Mouse (Mus musculus): ENCODE measurements at regions not wholly inside any gene's neighbourhood (a gene's known extent, or its start where the extent isn't known, plus 50 kb on each side); places are given as distances from the start of the nearest gene placed in this dataset.

GRCm38 (mm10) chr11:112920131-112920530 lies 138.1 kb downstream of the Sox9 start:
- Histone ChIP-seq H3K27ac (ENCODE audit: insufficient read depth, low read depth, low read length) (no peak overlapping the region), H3K4me1 (ENCODE audit: control insufficient read depth, insufficient read depth, low read length) (no peaks in the 10 kb centered on the region), H3K4me3 (ENCODE audit: insufficient read depth, low read depth, low read length) (no peak overlapping the region)
- TF ChIP-seq CTCF (IDR thresholded peaks at IDR 0.05; ENCODE audit: insufficient read depth, low read depth, low read length) = no peak
- no peak for TF ChIP-seq POLR2A (IDR thresholded peaks at IDR 0.05; ENCODE audit: insufficient read depth, low read depth, low read length)
- WGBS = 89% methylated on average over 4 of the region's 4 CpGs

GRCm38 (mm10) chr11:112924577-112924976 lies 142.6 kb downstream of the Sox9 start:
- TF ChIP-seq CTCF (IDR thresholded peaks at IDR 0.05; ENCODE audit: insufficient read depth, low read depth, low read length) (no peak), POLR2A (IDR thresholded peaks at IDR 0.05; ENCODE audit: insufficient read depth, low read depth, low read length) (no peak)
- Histone ChIP-seq H3K27ac (ENCODE audit: insufficient read depth, low read depth, low read length) (no peak overlapping the region), H3K4me1 (ENCODE audit: control insufficient read depth, insufficient read depth, low read length) (0 out of 2 replicates have a peak, but pooled peaks cover 2% of the 10 kb centered on the region), H3K4me3 (ENCODE audit: insufficient read depth, low read depth, low read length) (no peak overlapping the region)
- WGBS = 76% methylated on average over 1 of the region's 1 CpGs

- TF ChIP-seq CTCF (IDR thresholded peaks at IDR 0.05; ENCODE audit: insufficient read depth, low read depth, low read length) (no peak), POLR2A (IDR thresholded peaks at IDR 0.05; ENCODE audit: insufficient read depth, low read depth, low read length) (no peak)
- Histone ChIP-seq H3K27ac (ENCODE audit: insufficient read depth, low read depth, low read length) (no peak overlapping the region), H3K4me3 (ENCODE audit: insufficient read depth, low read depth, low read length) (no peak overlapping the region), H3K4me1 (ENCODE audit: control insufficient read depth, insufficient read depth, low read length) (0 out of 2 replicates have a peak, but pooled peaks cover 2% of the 10 kb centered on the region)
- 66% methylated on average over 6 of the region's 6 CpGs for WGBS
Observed at GRCm38 (mm10) chr11:112925140-112925539, 143.1 kb downstream of the Sox9 start.

- Histone ChIP-seq H3K4me1 (ENCODE audit: control insufficient read depth, insufficient read depth, low read length) (0 out of 2 replicates have a peak, but pooled peaks cover 2% of the 10 kb centered on the region), H3K4me3 (ENCODE audit: insufficient read depth, low read depth, low read length) (no peak overlapping the region), H3K27ac (ENCODE audit: insufficient read depth, low read depth, low read length) (no peak overlapping the region)
- TF ChIP-seq CTCF (IDR thresholded peaks at IDR 0.05; ENCODE audit: insufficient read depth, low read depth, low read length) = no peak
- no peak for TF ChIP-seq POLR2A (IDR thresholded peaks at IDR 0.05; ENCODE audit: insufficient read depth, low read depth, low read length)
- WGBS = 44% methylated on average over 19 of the region's 19 CpGs
Observed at GRCm38 (mm10) chr11:112926330-112927025, 144.5 kb downstream of the Sox9 start.

- Histone ChIP-seq H3K27ac (ENCODE audit: insufficient read depth, low read depth, low read length) (no peak overlapping the region), H3K4me1 (ENCODE audit: control insufficient read depth, insufficient read depth, low read length) (0 out of 2 replicates have a peak, but pooled peaks cover 2% of the 10 kb centered on the region), H3K4me3 (ENCODE audit: insufficient read depth, low read depth, low read length) (no peak overlapping the region)
- TF ChIP-seq POLR2A (IDR thresholded peaks at IDR 0.05; ENCODE audit: insufficient read depth, low read depth, low read length) = no peak
- TF ChIP-seq CTCF (IDR thresholded peaks at IDR 0.05; ENCODE audit: insufficient read depth, low read depth, low read length) = no peak
- WGBS = 87% methylated on average over 10 of the region's 10 CpGs
Observed at GRCm38 (mm10) chr11:112930186-112930808, 148.3 kb downstream of the Sox9 start.

- H3K4me3 ChIP-seq (ENCODE audit: insufficient read depth, low read depth, low read length) = no peak overlapping the region
- no peak overlapping the region for H3K27ac ChIP-seq (ENCODE audit: insufficient read depth, low read depth, low read length)
- TF ChIP-seq CTCF (IDR thresholded peaks at IDR 0.05; ENCODE audit: insufficient read depth, low read depth, low read length) = no peak
- TF ChIP-seq POLR2A (IDR thresholded peaks at IDR 0.05; ENCODE audit: insufficient read depth, low read depth, low read length) = no peak
- H3K4me1 ChIP-seq (ENCODE audit: control insufficient read depth, insufficient read depth, low read length) = no peaks in the 10 kb centered on the region
- 90% methylated on average over 10 of the region's 10 CpGs for WGBS
Observed at GRCm38 (mm10) chr11:112938035-112938434, 156.0 kb downstream of the Sox9 start.

- TF ChIP-seq POLR2A (IDR thresholded peaks at IDR 0.05; ENCODE audit: insufficient read depth, low read depth, low read length) (no peak), CTCF (IDR thresholded peaks at IDR 0.05; ENCODE audit: insufficient read depth, low read depth, low read length) (no peak)
- 43% methylated on average over 4 of the region's 4 CpGs for WGBS
Observed at GRCm38 (mm10) chr11:112951421-112951820, 169.4 kb downstream of the Sox9 start.

GRCm38 (mm10) chr11:112952356-112952755 lies 170.3 kb downstream of the Sox9 start:
- Histone ChIP-seq H3K4me1 (ENCODE audit: control insufficient read depth, insufficient read depth, low read length) (no peaks in the 10 kb centered on the region), H3K4me3 (ENCODE audit: insufficient read depth, low read depth, low read length) (no peak overlapping the region), H3K27ac (ENCODE audit: insufficient read depth, low read depth, low read length) (no peak overlapping the region)
- WGBS = 58% methylated on average over 10 of the region's 10 CpGs
- TF ChIP-seq CTCF (IDR thresholded peaks at IDR 0.05; ENCODE audit: insufficient read depth, low read depth, low read length) (no peak), POLR2A (IDR thresholded peaks at IDR 0.05; ENCODE audit: insufficient read depth, low read depth, low read length) (no peak)

More at GRCm38 (mm10) chr11:112951421-112951820, 169.4 kb downstream of the Sox9 start:
- H3K4me1 ChIP-seq (ENCODE audit: control insufficient read depth, insufficient read depth, low read length) = no peaks in the 10 kb centered on the region
- no peak overlapping the region for H3K27ac ChIP-seq (ENCODE audit: insufficient read depth, low read depth, low read length)
- H3K4me3 ChIP-seq (ENCODE audit: insufficient read depth, low read depth, low read length) = no peak overlapping the region

- WGBS = 56% methylated on average over 4 of the region's 4 CpGs
- no peaks in the 10 kb centered on the region for H3K4me1 ChIP-seq (ENCODE audit: control insufficient read depth, insufficient read depth, low read length)
- no peak overlapping the region for H3K4me3 ChIP-seq (ENCODE audit: insufficient read depth, low read depth, low read length)
- TF ChIP-seq POLR2A (IDR thresholded peaks at IDR 0.05; ENCODE audit: insufficient read depth, low read depth, low read length) (no peak), CTCF (IDR thresholded peaks at IDR 0.05; ENCODE audit: insufficient read depth, low read depth, low read length) (no peak)
- H3K27ac ChIP-seq (ENCODE audit: insufficient read depth, low read depth, low read length) = no peak overlapping the region
Observed at GRCm38 (mm10) chr11:112953491-112953890, 171.5 kb downstream of the Sox9 start.

All from olfactory bulb, adult 2 months (tissue).